Mouse (Mus musculus) ES-E14 (cell line): ENCODE measurements around the gene Mypn. TPM values are rescaled to one million over a fixed set of nuclear protein-coding genes. Genes with fewer than 3 reads are reported as not detected.

Source experiments
- DNase-seq: peaks from one replicate; pipeline ENCODE4 v3.0.0-alpha.2; 2013; ENCODE audit warnings: low read depth, low spot score
- H3K27ac ChIP-seq: 2 replicates; pipeline ENCODE4 v1.5.1; 2012; ENCODE audit warnings: low read depth, mild to moderate bottlenecking, low read length, moderate library complexity, mixed read lengths; ENCODE audit not compliant: poor library complexity, insufficient read depth, severe bottlenecking
- H3K36me3 ChIP-seq: 2 replicates; pipeline ENCODE4 v1.6.1; 2012; ENCODE audit warnings: mild to moderate bottlenecking, low read length, moderate library complexity, mixed read lengths; ENCODE audit not compliant: control insufficient read depth, poor library complexity, insufficient read depth, severe bottlenecking
- H3K4me1 ChIP-seq, 2 experiments: fragments of 150-350 bp in 1 of 2; sonication (generic) in 1 of 2; 2 replicates each; pipeline ENCODE4 v1.6.1; 2012; ENCODE audit warnings: low read length in 2 of 2, mild to moderate bottlenecking in 1 of 2, mixed read lengths in 1 of 2; ENCODE audit not compliant: control insufficient read depth in 2 of 2, insufficient read depth in 2 of 2, poor library complexity in 1 of 2
- H3K4me3 ChIP-seq, 2 experiments: fragments of 150-350 bp in 1 of 2; sonication (generic) in 1 of 2; 2 replicates each; pipeline ENCODE4 v1.5.1; 2012; ENCODE audit warnings: low read length in 2 of 2, low read depth in 1 of 2, mild to moderate bottlenecking in 1 of 2, mixed read lengths in 1 of 2; ENCODE audit not compliant: insufficient read depth in 1 of 2, poor library complexity in 1 of 2, severe bottlenecking in 1 of 2
- H3K9ac ChIP-seq: 2 replicates; pipeline ENCODE4 v1.6.1; 2012; ENCODE audit warnings: low read depth, mild to moderate bottlenecking, low read length, mixed read lengths; ENCODE audit not compliant: poor library complexity, insufficient read depth, severe bottlenecking
- H3K9me3 ChIP-seq: fragments of 150-350 bp; sonication (generic); 2 replicates; pipeline ENCODE4 v1.6.1; 2012; ENCODE audit warnings: low read depth, mild to moderate bottlenecking, low read length; ENCODE audit not compliant: control insufficient read depth, insufficient read depth
- CHD2 ChIP-seq: IDR thresholded peaks from 2 replicates; pipeline ENCODE4 v1.6.1; 2014; ENCODE audit warnings: mild to moderate bottlenecking, low read depth, low read length, inconsistent platforms
- HCFC1 ChIP-seq: IDR thresholded peaks from 2 replicates; pipeline ENCODE4 v1.6.1; 2012; ENCODE audit warnings: low read length, inconsistent platforms, borderline replicate concordance; ENCODE audit not compliant: insufficient read depth
- MAFK ChIP-seq: IDR thresholded peaks from 2 replicates; pipeline ENCODE4 v1.6.1; 2014; ENCODE audit warnings: mild to moderate bottlenecking, low read depth, low read length, inconsistent platforms; ENCODE audit not compliant: insufficient read depth
- ZC3H11A ChIP-seq: IDR thresholded peaks from 2 replicates; pipeline ENCODE4 v1.6.1; 2012; ENCODE audit warnings: low read depth, mild to moderate bottlenecking, inconsistent platforms, low read length, borderline replicate concordance
- ZNF384 ChIP-seq: IDR thresholded peaks from 2 replicates; pipeline ENCODE4 v1.6.1; 2012; ENCODE audit warnings: low read depth, low read length, inconsistent platforms
- in situ Hi-C, 2 experiments: fragments of 600-800 bp; cut with MboI; formaldehyde crosslinking; loops; one replicate each; pipeline ENCODE4 v1.15.1; 2025; ENCODE audit warnings: low sequenced_read_pairs in 2 of 2, inconsistent platforms in 1 of 2; ENCODE audit not compliant: unreplicated experiment in 2 of 2
- total RNA-seq: library from RNA; depleted of rRNA; stranded (reverse); fragments of 300-350 nt; gene quantifications from 2 replicates; pipeline ENCODE4 v1.2.3, GENCODE M21; 2012

The Mypn gene
- total RNA-seq, 1 experiment, result 1.1 TPM

- Histone ChIP-seq H3K4me3 (no peak overlapping the region), H3K4me1 (peaks cover 0 to 4% of the 10 kb centered on the region in 2 experiments; a peak in 1 of 4 replicates), H3K36me3 (no peaks in the 10 kb centered on the region; the same call in 1 of the 2 replicates), H3K27ac (no peak overlapping the region), H3K9ac (no peak overlapping the region), H3K9me3 (no peaks in the 10 kb centered on the region)
- no peak for DNase-seq
- TF ChIP-seq CHD2, result no peak
- TF ChIP-seq ZC3H11A, result no peak
- no peak for TF ChIP-seq HCFC1
- no peak for TF ChIP-seq ZNF384
- TF ChIP-seq MAFK, result no peak
- in situ Hi-C loops, result no loop called here
Observed at GRCm38 (mm10) chr10:63167241-63167995, 36.3 kb downstream of the Mypn start.

- Histone ChIP-seq H3K4me1 (peaks cover 0 to 8% of the 10 kb centered on the region in 2 experiments; a peak in 2 of 4 replicates), H3K27ac (no peak overlapping the region), H3K9me3 (no peaks in the 10 kb centered on the region), H3K4me3 (peak overlapping the region in 1 of 2 experiments; percentile 46; a peak in 2 of 4 replicates), H3K36me3 (no peaks in the 10 kb centered on the region; the same call in 1 of the 2 replicates), H3K9ac (no peak overlapping the region)
- no peak for DNase-seq
- TF ChIP-seq ZC3H11A (no peak), ZNF384 (peak; percentile 52; the same call in 1 of the 2 replicates)
- in situ Hi-C loops, result no loop called here
Observed at GRCm38 (mm10) chr10:63165752-63166412, 37.9 kb downstream of the Mypn start.

GRCm38 (mm10) chr10:63161240-63161639 is 42.5 kb downstream of the Mypn start:
- no peaks in the 10 kb centered on the region for H3K9me3 ChIP-seq
- no peaks in the 10 kb centered on the region for H3K36me3 ChIP-seq
- peaks cover 0 to 7% of the 10 kb centered on the region in 2 experiments; a peak in 2 of 4 replicates for H3K4me1 ChIP-seq
- H3K4me3 ChIP-seq, result peak overlapping the region in 1 of 2 experiments; percentile 6; a peak in 2 of 4 replicates
- TF ChIP-seq HCFC1 (no peak), ZC3H11A (no peak), CHD2 (no peak), ZNF384 (no peak), MAFK (no peak)
- in situ Hi-C loops, result no loop called here
- peak overlapping the region; percentile 39 for H3K9ac ChIP-seq
- no peak for DNase-seq
- H3K27ac ChIP-seq, result no peak overlapping the region

- Histone ChIP-seq H3K4me3 (peak overlapping the region in 1 of 2 experiments; percentile 6; a peak in 2 of 4 replicates), H3K9ac (peak overlapping the region; percentile 39; the same call in 1 of the 2 replicates), H3K9me3 (no peaks in the 10 kb centered on the region), H3K4me1 (peaks cover 0 to 7% of the 10 kb centered on the region in 2 experiments; a peak in 2 of 4 replicates), H3K36me3 (no peaks in the 10 kb centered on the region), H3K27ac (no peak overlapping the region)
- TF ChIP-seq CHD2 (no peak), MAFK (no peak), HCFC1 (no peak), ZC3H11A (no peak), ZNF384 (no peak)
- in situ Hi-C loops, result no loop called here
- DNase-seq, result no peak
Observed at GRCm38 (mm10) chr10:63160671-63161070, 43.1 kb downstream of the Mypn start.
